Mouse (Mus musculus): ENCODE measurements around the gene Alkbh3.
A peak's percentile ranks its signal among the peaks of the same experiment; 100 is the strongest.

DNA sequence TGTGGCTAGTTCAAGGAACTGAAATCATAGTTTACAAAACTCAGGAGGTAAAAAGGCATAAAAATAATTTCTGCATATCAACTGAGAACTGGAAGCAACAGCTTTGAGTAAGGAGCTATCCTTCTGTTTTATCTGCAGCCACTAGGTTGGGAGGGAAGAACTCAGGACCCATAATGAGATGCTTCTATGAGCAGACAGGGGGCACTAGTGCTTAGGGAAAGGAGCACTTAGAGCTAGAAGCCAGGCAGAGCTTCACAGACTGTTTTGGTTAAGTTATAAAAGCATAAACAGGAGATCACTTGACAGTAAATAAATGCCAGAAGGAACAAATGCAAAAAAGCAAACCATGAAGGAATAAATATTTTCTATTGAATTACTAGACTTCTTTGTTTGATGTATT is 44.2 kb upstream of the Alkbh3 start:
- TF ChIP-seq CTCF (IDR thresholded peaks at IDR 0.05; ENCODE audit: low read depth) (peak; percentile 79), EP300 (IDR thresholded peaks at IDR 0.05; ENCODE audit: low read depth) (no peak)
